Mouse (Mus musculus): ENCODE results near the gene Ttc7b. TPM values are rescaled to one million over a fixed set of nuclear protein-coding genes. Genes with fewer than 3 reads are reported as not detected.

The Ttc7b gene
- total RNA-seq, 2 experiments from 2014 or later, result 229 to 246 TPM

DNA sequence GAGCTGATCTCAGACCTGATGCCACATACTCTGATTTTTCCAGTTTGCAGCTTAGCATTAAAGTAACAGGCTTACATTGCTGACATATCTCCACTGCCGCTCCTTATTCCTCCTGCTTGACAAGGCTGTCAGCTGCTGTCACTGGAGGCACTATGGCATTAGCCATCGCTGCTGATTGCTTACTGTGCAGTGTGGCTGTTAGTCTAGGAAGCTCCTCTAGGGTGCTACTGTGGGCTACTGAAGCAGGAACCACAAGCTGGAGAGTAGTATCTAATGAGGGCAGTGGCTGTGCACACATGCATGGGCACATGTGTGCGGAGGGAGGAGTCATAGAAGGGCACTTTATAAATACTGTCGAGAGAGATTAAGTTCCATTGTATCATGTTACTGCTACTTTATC, 148.6 kb downstream of the Ttc7b start:
- DNase-seq (ENCODE audit: low spot score in 2 of 2), result no peak
- intact Hi-C loops (cut with DNase I), result no loop called here

DNA sequence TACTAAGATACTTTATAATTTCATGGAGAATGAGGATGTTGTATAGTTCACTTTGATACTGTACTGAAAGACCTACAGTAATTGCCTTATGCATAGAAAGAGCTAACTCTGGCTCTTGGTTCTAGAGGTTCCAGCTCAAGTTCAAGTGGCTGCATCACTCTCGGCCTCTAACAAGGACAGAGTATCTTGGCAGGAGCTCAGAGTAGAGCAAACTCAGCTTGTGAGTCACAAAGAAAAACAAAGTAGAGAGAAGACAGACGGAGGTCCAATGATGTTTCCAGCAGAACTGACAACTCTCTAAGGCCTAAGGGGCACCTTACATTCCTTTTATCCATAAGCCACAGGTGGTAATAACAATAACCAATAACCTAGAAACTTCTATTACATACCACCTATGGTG, 150.8 kb downstream of the Ttc7b start:
- intact Hi-C loops (cut with DNase I), result no loop called here
- DNase-seq (ENCODE audit: low spot score in 2 of 2), result no peak

- intact Hi-C loops (cut with DNase I), result no loop called here
- no peak for DNase-seq (ENCODE audit: low spot score in 2 of 2)
Observed at GRCm38 (mm10) chr12:100369220-100369619, 151.4 kb downstream of the Ttc7b start.

- intact Hi-C loops (cut with DNase I), result loop anchor here (1.0 to 5.0 kb wide), 3 partner anchors 36 to 117 kb away; no protein-coding TSS in a partner anchor
- DNase-seq (ENCODE audit: low spot score in 2 of 2), result peak; percentile 83 to 84
Observed at GRCm38 (mm10) chr12:100361330-100361729, 159.3 kb downstream of the Ttc7b start.

DNA sequence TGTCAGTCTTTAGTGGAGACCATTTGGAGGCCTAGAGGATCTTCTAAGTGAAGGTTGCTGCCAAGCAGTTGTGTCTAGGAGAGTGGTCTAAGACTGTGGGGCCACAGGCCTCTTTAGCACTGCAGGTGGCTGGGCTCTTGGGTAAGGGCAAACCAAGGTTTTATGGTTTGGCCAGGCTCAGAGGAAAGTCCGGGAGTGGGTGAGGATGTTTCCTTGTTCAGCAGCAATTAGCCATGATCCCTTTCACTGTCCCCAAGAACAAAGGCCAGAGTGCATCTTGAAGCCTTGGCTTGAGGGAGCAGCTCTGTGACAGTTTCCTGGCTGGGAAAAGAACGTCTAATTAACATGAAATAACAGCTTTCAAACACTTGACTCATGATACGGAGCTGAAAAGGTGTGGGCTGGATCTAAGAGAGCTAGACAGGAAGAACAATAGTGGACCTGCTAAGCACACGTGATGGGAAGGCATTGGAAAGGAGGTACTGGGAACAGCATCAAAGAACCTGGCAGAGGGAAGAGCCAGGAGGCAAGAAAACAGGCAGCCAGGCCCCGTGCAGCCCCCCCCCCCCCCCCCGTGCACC, 162.5 kb downstream of the Ttc7b start:
- no peak for DNase-seq (ENCODE audit: low spot score in 2 of 2)
- intact Hi-C loops (cut with DNase I), result no loop called here

DNA sequence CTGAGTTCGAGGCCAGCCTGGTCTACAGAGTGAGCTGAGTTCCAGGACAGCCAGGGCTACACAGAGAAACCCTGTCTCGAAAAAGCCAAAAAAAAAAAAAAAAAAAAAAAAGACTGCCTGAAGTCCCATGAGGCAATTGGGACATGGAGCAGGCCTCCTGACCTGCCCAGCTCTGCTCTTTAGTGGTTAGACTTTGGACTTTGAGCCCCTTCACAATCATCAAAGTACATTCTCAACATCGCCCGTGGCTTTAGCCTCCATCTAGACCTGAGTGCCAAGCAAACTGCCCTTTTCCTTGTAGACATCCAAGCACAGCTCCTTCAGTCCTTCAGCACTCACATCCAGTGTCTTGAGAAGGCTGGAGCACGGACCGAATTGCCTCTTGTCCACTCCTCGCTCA, 164.2 kb downstream of the Ttc7b start:
- DNase-seq (ENCODE audit: low spot score in 2 of 2), result no peak
- intact Hi-C loops (cut with DNase I), result no loop called here

DNA sequence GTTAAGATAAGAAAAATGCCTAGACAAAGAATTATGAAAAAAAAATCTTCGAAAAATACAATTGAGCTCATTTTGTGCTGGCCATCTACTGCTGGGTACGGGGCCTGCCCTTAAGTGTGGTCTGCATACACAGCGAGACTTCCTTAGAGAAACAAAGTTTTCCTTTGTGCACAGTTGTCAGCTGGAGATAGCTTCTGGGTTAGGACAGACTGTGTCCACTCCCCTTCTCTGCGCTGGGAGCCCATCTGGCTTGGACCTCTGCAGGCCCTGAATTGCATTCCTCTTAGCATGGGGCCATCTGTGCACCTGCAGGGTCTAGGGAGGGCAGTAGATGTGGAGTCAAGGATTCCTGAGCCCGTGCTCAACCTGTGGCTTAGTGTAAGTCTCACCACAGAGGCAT, 165.1 kb downstream of the Ttc7b start:
- intact Hi-C loops (cut with DNase I), result no loop called here
- DNase-seq (ENCODE audit: low spot score in 2 of 2), result no peak

DNA sequence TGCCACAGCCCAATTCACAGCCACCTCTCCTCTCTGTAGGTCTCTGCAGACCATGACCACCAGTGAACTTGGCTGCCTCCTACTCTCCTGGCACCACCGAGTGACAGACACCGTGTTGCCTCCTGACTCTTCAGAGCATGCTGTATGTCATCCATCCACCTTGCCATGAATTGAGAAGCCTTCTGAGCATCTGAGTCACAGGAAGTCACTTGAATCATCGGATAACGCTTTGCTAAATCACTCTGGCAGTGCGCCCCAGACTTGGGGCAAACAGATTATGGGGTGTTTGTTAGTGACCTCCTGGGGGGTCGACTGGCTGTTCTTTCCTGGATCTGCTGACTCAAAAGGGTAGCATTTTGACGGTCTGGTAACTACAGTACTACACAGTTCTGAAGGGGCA, 166.7 kb downstream of the Ttc7b start:
- DNase-seq (ENCODE audit: low spot score in 2 of 2), result no peak
- intact Hi-C loops (cut with DNase I), result no loop called here

DNA sequence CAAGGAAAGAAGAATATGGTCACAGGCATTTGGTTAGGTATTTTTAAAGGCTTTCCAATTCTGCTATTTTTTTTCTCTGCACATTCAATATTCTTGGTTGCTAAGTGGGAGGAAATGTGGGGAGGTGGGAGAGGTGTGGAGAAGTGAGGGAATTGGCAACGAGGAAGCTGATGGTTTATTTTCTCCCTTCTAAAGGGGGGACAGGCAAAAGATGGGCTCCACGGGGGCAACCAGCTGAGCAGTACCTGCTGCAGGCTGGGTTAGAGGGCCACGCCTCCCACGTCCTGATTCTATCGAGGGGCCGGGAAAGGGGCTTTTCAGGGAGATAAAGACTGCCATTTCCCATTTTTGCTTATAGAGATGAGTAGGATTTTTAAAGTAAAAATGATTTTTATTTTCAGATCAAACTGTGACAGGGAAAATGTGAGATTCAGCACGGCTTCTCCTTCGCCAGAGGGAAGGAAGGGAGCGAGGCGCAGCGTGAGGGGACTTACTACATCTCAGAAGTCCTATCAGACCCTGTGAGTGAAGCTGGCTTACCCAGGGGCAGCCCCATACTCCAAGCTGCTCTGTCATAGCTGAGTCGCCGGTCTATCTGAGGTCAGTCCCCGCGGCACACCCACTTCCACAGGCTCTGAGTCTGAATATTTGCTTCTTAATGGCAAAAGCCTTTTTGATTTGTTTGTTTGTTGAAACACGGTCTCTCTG, 167.4 kb downstream of the Ttc7b start:
- peak in 1 of 2 experiments; percentile 64 for DNase-seq (ENCODE audit: low spot score in 2 of 2)
- intact Hi-C loops (cut with DNase I), result no loop called here

GRCm38 (mm10) chr12:100352094-100352493, 168.5 kb downstream of the Ttc7b start:
- DNase-seq (ENCODE audit: low spot score in 2 of 2), result no peak
- intact Hi-C loops (cut with DNase I), result no loop called here

- no peak for DNase-seq (ENCODE audit: low spot score in 2 of 2)
- intact Hi-C loops (cut with DNase I), result no loop called here
Observed at GRCm38 (mm10) chr12:100343554-100343953, 177.1 kb downstream of the Ttc7b start.

DNA sequence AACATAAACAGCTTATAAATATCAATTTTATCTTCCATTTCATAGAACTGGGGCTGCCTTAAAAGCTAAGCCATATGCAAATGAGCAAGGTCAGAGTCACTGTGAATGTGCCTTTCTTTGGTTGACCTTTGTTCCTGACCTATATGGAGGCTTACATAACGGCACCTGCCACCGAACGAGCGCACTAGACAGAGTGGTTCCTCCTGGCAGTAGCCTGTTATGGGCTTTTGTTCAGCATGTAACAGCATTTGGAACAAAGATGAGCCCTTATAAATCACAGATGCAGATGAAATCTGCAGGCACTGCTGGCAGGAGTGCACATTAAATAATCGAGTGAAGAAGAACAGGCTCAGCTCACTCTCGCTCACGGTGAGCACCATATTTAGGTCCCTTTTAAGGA, 179.0 kb downstream of the Ttc7b start:
- intact Hi-C loops (cut with DNase I), result no loop called here
- DNase-seq (ENCODE audit: low spot score in 2 of 2), result no peak

- intact Hi-C loops (cut with DNase I), result no loop called here
- DNase-seq (ENCODE audit: low spot score in 2 of 2), result no peak
Observed at GRCm38 (mm10) chr12:100340901-100341460, 179.6 kb downstream of the Ttc7b start.

- intact Hi-C loops (cut with DNase I), result no loop called here
- no peak for DNase-seq (ENCODE audit: low spot score in 2 of 2)
Observed at GRCm38 (mm10) chr12:100338055-100338454, 182.6 kb downstream of the Ttc7b start.

DNA sequence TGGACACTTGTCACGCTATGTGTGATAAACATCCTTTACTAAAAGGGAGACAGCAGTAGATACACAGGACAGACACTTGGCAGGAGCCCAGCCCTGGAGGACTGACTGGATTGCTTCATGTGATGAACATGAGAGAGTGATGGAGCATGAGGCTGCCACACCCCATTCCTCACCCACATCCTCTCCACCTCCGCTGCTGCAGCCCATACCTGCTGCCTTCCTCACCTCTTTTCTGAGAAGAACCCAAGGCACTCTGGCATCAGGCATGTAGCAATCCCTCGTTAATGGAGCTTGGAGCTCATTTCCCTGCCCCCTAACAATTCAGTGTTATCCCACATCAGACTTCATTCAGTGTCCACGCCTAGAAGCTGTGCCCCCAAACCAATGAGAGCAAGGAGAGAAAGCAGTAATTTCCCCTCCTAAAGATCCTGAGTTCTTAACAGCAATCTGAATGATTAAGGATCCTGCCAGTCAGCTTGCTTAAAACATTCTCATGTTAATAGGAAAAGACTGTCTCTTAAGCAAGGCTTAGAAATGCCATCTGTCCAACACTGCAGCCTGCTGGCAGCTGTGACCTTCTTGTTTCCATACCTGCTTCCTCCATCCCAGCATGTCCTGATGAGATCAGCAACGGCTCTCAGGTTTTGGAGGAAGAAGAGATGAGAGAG, 183.1 kb downstream of the Ttc7b start:
- intact Hi-C loops (cut with DNase I), result loop anchor here (2.0 kb wide), 1 partner anchor 137 kb away; no protein-coding TSS in a partner anchor
- no peak for DNase-seq (ENCODE audit: low spot score in 2 of 2)

DNA sequence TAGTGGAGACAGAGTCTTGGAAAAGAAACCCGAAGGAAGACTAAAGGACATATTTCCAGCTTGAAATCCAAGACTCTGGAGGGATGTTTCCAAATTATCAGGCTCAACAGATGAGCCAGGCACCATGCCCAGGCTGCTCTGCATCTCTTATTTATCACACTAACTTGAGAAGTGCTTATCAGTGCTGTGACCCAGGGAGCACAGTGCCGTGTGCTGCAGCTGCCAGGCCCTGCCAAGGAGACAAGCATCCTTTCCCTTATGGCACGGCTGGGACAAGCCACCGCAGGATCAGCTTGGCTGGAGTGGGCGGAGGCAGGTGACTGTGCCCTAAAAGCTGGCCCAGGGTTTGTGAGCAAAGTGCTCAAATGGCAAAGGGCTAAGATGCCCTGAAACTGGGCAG, 184.4 kb downstream of the Ttc7b start:
- intact Hi-C loops (cut with DNase I), result loop anchor here (2.0 kb wide), 1 partner anchor 135 kb away; no protein-coding TSS in a partner anchor
- DNase-seq (ENCODE audit: low spot score in 2 of 2), result no peak

- DNase-seq (ENCODE audit: low spot score in 2 of 2), result no peak
- intact Hi-C loops (cut with DNase I), result no loop called here
Observed at GRCm38 (mm10) chr12:100331806-100332205, 188.8 kb downstream of the Ttc7b start.

DNA sequence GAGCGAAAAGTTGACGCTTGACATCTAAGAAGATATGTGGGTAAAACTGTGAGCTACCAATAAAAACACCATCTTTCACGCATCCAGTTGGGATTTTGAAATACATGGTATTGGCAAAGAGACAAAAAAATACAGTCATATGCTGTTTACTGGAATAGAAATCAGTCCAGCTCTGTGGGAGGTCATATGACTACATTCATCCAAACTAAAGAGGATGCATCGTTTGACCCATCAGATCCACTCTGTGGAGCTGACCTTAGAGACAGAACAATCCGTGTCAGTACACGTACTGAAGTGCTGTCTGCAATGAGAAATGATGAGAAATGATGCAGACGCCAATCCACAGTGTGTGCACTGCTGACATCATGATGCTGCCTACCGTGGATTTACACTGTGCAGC, 190.4 kb downstream of the Ttc7b start:
- intact Hi-C loops (cut with DNase I), result no loop called here
- no peak for DNase-seq (ENCODE audit: low spot score in 2 of 2)

- DNase-seq (ENCODE audit: low spot score in 2 of 2), result no peak
- intact Hi-C loops (cut with DNase I), result no loop called here
Observed at GRCm38 (mm10) chr12:100328998-100329397, 191.6 kb downstream of the Ttc7b start.

GRCm38 (mm10) chr12:100328557-100328956, 192.1 kb downstream of the Ttc7b start:
- intact Hi-C loops (cut with DNase I), result no loop called here
- DNase-seq (ENCODE audit: low spot score in 2 of 2), result no peak

- intact Hi-C loops (cut with DNase I), result no loop called here
Observed at GRCm38 (mm10) chr12:100326732-100327131, 193.9 kb downstream of the Ttc7b start.

More at GRCm38 (mm10) chr12:100326732-100327131, 193.9 kb downstream of the Ttc7b start:
- DNase-seq (ENCODE audit: low spot score in 2 of 2), result no peak
